Mouse (Mus musculus): ENCODE measurements around the gene Syngr4. TPM values are rescaled to one million over a fixed set of nuclear protein-coding genes. Genes with fewer than 3 reads are reported as not detected.

Gene Syngr4
- polyA plus RNA-seq, 1 experiment: 2.7 TPM

DNA sequence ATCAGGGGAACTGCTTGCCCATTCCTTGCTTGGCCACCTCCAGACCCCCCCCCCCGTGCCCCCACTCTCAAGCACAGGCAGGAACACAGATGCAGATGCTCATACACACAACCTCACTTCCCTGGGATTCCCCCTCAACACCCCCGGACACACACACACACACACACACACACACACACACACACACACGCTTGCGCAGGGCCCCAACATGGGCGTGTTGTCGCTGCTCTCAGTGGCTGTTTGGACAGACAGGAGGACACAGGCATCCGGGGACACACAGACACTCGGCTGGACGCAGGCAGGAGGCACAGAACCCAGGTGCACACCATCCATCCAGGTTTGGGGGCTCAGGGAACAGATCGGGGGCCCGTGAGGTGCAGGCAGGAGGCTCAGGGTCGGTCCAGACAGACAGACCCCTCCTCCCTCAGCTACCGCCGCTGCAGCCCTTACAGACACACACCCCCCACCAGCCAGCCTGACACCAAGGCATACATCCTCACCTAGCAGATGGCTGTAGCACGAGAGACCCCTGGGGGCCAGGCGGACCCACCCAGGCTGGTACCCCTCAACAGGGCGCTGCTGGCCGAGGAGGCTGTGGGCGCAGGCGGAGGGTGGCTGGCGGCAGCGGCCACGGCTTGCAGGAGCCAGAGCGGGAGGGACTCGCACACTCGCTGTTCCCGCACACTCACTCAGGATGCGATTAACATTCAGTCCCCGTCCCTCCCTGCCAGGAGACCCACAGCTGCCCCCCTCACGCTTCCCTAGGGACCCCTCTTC lies 26.0 kb downstream of the Syngr4 start:
- H3K27me3 ChIP-seq (replicated peaks): peaks cover 66% of the 10 kb centered on the region
- H3K9me3 ChIP-seq: no peaks in the 10 kb centered on the region
- TF ChIP-seq FLI1 (IDR thresholded peaks at IDR 0.05; ENCODE audit: low read length): no peak
- TF ChIP-seq GATA1 (IDR thresholded peaks at IDR 0.05; ENCODE audit: borderline replicate concordance, low read length): no peak
- H3K4me3 ChIP-seq (replicated peaks): peak overlapping the region; percentile 79
- peaks cover 19% of the 10 kb centered on the region for H3K36me3 ChIP-seq (replicated peaks; ENCODE audit: low read length)
- H3K4me1 ChIP-seq: peaks cover 69% of the 10 kb centered on the region

DNA sequence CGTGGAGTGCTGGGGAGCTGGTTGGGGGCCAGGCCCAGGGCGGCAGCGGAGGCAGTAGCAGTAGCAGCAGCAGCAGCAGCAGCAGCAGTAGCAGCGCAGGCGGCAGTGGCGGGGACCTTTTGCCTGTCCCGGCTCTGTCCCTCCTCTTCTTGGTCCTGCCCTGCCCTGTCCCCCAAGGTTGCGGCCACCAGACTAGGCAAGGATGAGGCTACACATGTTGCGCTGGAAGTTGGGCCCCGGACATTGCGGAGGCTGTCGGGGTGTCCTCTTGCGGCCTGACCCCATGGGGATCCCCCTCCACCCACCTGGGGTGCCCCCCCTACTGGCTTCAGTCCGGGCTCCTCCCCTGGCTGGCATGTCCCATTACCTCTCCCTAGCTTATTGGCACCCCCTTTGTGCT lies 26.7 kb downstream of the Syngr4 start:
- peak overlapping the region; percentile 53 for H3K4me3 ChIP-seq (replicated peaks)
- TF ChIP-seq FLI1 (IDR thresholded peaks at IDR 0.05; ENCODE audit: low read length) (no peak), GATA1 (IDR thresholded peaks at IDR 0.05; ENCODE audit: borderline replicate concordance, low read length) (no peak)

DNA sequence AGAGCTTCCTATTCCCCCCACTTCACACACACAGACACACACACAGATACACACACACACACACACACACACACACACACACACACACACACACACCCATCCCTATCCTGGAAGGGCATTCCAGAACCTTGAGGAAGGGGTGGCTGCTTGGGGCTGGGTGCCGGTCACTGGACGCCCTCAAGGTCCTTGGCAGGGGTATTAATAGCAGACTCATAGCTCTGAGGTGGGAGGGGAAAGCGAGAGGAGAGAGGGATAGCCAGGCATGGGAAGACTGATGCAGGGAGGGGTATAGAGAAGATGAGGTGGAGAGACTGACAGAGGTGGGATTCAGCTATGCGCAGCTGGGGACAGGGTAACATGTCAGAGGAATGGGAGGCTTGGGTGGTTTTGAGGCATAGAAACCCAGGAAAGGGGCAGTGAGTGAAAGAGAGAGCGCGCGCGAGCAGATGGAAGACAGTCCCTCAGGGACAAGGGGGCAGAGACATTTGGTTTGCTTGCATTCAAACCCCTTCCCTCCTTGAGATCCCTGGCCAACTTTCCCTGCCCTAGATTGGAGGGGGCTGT lies 27.3 kb downstream of the Syngr4 start:
- no peak overlapping the region for H3K4me3 ChIP-seq (replicated peaks)
- peaks cover 6% of the 10 kb centered on the region for H3K36me3 ChIP-seq (replicated peaks; ENCODE audit: low read length)
- no peaks in the 10 kb centered on the region for H3K9me3 ChIP-seq
- peaks cover 78% of the 10 kb centered on the region for H3K27me3 ChIP-seq (replicated peaks)
- TF ChIP-seq FLI1 (IDR thresholded peaks at IDR 0.05; ENCODE audit: low read length) (no peak), GATA1 (IDR thresholded peaks at IDR 0.05; ENCODE audit: borderline replicate concordance, low read length) (no peak)
- peaks cover 65% of the 10 kb centered on the region for H3K4me1 ChIP-seq

More for the DNA sequence above, 26.7 kb downstream of the Syngr4 start:
- no peaks in the 10 kb centered on the region for H3K9me3 ChIP-seq
- peaks cover 65% of the 10 kb centered on the region for H3K4me1 ChIP-seq
- peaks cover 12% of the 10 kb centered on the region for H3K36me3 ChIP-seq (replicated peaks; ENCODE audit: low read length)
- H3K27me3 ChIP-seq (replicated peaks): peaks cover 73% of the 10 kb centered on the region

DNA sequence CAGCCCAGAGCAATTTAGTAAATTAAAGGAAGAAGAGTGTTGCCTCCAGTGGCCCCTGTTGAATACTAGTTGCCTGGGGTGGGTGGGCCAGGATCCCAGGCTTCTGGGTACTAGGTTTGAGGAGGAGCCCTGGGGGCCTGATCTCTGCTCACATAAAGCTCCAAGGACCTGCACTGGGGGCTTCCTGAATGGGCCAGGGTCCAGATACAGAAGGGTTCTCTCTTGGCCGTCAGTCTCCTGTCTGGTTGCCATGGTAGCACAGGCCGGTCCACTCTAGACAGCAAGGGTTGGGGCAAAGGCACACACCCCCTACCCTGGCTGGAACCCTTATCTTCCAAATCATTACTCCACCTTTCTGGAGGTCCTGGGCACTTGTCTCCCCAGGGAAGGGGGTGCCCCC lies 28.6 kb downstream of the Syngr4 start:
- no peak for TF ChIP-seq FLI1 (IDR thresholded peaks at IDR 0.05; ENCODE audit: low read length)
- TF ChIP-seq GATA1 (IDR thresholded peaks at IDR 0.05; ENCODE audit: borderline replicate concordance, low read length): no peak
- H3K27me3 ChIP-seq (replicated peaks): peaks cover 86% of the 10 kb centered on the region

DNA sequence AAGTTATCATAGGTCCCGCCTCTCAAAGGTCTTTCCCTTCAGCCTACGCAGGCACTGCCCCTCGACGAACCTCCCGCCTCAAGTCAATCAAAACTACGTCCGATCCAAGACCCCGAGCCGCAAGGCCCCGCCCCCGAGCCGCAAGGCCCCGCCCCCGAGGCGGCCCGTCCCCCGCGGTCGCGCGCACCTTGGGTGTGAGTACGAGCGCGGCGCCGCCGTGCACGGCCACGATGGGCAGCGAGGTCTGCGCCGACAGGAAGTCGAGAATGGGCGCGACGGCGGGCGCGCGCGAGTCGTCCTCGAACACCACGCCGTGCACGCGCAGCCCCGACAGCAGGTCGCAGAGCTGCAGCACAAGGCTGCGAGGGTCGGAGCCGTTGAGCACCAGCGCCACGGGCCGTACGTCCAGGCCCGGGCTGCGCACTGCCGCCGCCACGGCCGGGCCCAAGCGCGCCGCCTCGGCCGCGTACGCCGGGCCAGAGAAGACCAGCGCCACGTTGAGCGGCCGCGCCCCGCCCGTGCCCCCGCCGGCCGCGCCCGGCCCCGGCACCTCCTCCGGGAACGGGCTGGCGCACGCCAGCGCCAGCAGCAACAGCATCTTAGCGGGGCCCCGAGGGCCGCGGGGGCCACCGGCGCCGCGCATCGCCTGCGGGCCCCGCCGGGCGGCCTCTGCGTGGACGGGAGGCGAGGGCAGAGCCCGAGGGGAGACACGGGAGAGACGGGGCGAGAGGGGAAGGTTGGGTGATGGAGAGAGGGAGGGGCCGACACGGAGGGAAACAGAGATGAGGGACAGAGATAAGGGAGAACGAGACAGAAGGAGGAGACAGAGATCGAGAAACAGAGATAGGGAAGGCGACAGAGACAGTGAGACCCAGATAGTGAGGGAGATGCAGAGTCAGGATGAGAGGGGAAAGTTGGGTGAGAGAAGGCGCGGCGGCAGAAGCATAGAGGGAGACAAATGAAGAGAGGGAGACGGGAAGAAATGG lies 30.3 kb downstream of the Syngr4 start:
- Histone ChIP-seq H3K4me3 (replicated peaks) (peak overlapping the region; percentile 95), H3K9me3 (no peaks in the 10 kb centered on the region), H3K27me3 (replicated peaks) (peaks cover 88% of the 10 kb centered on the region), H3K4me1 (peaks cover 83% of the 10 kb centered on the region), H3K36me3 (replicated peaks; ENCODE audit: low read length) (no peaks in the 10 kb centered on the region)
- no peak for TF ChIP-seq FLI1 (IDR thresholded peaks at IDR 0.05; ENCODE audit: low read length)
- no peak for TF ChIP-seq GATA1 (IDR thresholded peaks at IDR 0.05; ENCODE audit: borderline replicate concordance, low read length)

More for the DNA sequence above, 28.6 kb downstream of the Syngr4 start:
- no peak overlapping the region for H3K4me3 ChIP-seq (replicated peaks)
- no peaks in the 10 kb centered on the region for H3K9me3 ChIP-seq
- H3K4me1 ChIP-seq: peaks cover 71% of the 10 kb centered on the region
- H3K36me3 ChIP-seq (replicated peaks; ENCODE audit: low read length): no peaks in the 10 kb centered on the region

DNA sequence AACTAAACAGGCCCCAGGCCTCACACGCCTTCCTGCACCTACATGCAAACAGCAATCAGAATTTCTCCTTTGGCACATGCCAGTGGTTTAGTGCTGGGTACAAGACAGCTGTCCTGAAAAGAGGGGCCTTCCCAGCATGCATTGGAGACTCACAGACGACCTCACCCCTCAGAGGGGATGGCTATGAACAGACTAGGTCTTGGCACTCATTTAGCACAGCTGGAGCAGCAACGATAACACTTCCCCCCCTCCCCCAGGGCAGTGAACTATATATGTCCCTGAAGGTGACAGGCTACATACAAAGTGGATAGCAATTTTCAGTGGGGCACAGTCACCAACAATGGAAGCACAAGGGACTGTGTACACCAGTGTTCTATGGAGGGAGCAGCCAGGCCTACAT lies 32.1 kb downstream of the Syngr4 start:
- Histone ChIP-seq H3K36me3 (replicated peaks; ENCODE audit: low read length) (no peaks in the 10 kb centered on the region), H3K4me1 (peaks cover 72% of the 10 kb centered on the region), H3K9me3 (no peaks in the 10 kb centered on the region), H3K4me3 (replicated peaks) (no peak overlapping the region), H3K27me3 (replicated peaks) (peaks cover 86% of the 10 kb centered on the region)
- TF ChIP-seq GATA1 (IDR thresholded peaks at IDR 0.05; ENCODE audit: borderline replicate concordance, low read length): no peak
- TF ChIP-seq FLI1 (IDR thresholded peaks at IDR 0.05; ENCODE audit: low read length): no peak

DNA sequence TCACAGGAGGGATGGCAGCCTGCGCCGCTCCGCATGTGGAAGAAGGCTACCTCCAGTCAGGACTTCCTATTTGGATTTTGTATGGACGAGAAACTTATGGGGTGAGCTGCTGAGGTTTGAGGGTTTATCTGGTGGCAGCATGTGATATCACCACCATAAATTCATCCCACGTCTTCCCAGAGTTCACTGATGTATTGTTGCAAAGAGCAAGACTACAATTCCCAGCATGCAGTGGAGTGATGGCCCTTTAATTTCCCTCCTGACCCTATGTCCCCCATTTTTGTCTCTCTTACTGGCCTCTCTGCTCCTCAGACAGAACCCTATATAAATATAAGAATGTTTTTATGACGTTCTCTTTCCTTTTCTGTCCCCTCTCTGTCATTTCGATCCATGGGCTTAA lies 33.7 kb downstream of the Syngr4 start:
- no peak for TF ChIP-seq GATA1 (IDR thresholded peaks at IDR 0.05; ENCODE audit: borderline replicate concordance, low read length)
- TF ChIP-seq FLI1 (IDR thresholded peaks at IDR 0.05; ENCODE audit: low read length): no peak
- H3K27me3 ChIP-seq (replicated peaks): peaks cover 86% of the 10 kb centered on the region
- no peaks in the 10 kb centered on the region for H3K9me3 ChIP-seq
- H3K36me3 ChIP-seq (replicated peaks; ENCODE audit: low read length): no peaks in the 10 kb centered on the region
- no peak overlapping the region for H3K4me3 ChIP-seq (replicated peaks)
- H3K4me1 ChIP-seq: peaks cover 62% of the 10 kb centered on the region

DNA sequence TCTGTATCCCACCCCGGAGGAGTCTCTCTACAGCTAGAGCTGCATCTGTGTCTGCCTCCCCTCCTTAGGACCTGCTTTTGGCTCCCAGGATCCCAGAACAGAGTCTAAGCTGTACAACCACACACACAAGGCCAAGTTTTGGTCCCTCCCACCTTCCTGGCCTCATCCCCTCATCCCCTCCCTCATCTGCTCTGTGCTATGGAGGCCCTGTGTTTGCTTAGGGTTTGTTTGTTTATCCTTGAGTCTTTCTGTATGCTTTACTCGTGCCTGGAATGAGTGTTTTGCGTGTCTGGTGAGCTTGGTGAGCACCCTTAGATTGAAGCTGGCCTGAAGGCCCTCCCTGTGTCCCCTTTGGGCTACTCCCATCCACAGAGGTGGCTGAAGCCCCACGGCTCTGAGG lies 37.5 kb downstream of the Syngr4 start:
- Histone ChIP-seq H3K27me3 (replicated peaks) (peaks cover 87% of the 10 kb centered on the region), H3K36me3 (replicated peaks; ENCODE audit: low read length) (no peaks in the 10 kb centered on the region), H3K4me1 (peaks cover 51% of the 10 kb centered on the region), H3K4me3 (replicated peaks) (no peak overlapping the region), H3K9me3 (no peaks in the 10 kb centered on the region; the same call in 1 of the 2 replicates)
- no peak for TF ChIP-seq FLI1 (IDR thresholded peaks at IDR 0.05; ENCODE audit: low read length)
- no peak for TF ChIP-seq GATA1 (IDR thresholded peaks at IDR 0.05; ENCODE audit: borderline replicate concordance, low read length)
